Mouse (Mus musculus) c-Kit-positive CD71-positive TER-119-positive erythroid progenitor cells, embryonic 14.5 days (primary cell): ENCODE results near the gene Gpr132.
"Not testable (repeated sequence)": the region's sequence is repeated elsewhere in the genome, so short reads cannot be mapped to it uniquely, and the experiment has no call there.

Experiments
- DNase-seq: peaks from one replicate; pipeline ENCODE4 v3.0.0-alpha.2; 2013; ENCODE audit warnings: low spot score

Gpr132 gene

GRCm38 (mm10) chr12:112820401-112820999 is 47.5 kb downstream of the Gpr132 start:
- no peak for DNase-seq

DNA sequence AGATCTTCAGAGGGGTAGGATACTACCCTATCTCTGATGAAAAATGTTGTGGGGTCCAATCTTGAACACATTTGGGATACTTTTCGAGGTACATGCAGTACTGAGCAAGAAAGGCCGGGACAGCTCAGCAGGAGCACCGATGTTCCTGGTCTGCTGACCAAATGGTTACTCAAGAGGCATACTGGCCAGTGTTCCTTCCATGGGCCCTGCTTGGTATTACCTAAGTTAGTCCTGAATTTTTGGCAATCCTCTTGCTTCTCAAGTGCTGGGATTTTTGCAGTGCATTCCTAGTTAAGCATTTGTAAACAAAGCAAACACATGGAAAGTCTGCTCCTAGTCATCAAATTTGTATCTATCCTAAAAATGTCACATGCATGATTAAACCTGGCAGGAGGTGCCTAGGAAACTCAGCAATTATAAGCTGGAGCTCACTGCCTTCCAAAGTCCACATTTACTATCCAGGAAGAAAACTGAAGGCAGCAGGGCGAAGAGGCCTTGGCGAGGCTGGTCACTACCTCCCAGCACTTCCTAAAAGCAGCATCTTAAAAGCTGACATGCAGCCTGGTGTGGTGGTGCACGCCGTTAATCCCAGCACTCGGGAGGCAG is 48.9 kb downstream of the Gpr132 start:
- no peak for DNase-seq

DNA sequence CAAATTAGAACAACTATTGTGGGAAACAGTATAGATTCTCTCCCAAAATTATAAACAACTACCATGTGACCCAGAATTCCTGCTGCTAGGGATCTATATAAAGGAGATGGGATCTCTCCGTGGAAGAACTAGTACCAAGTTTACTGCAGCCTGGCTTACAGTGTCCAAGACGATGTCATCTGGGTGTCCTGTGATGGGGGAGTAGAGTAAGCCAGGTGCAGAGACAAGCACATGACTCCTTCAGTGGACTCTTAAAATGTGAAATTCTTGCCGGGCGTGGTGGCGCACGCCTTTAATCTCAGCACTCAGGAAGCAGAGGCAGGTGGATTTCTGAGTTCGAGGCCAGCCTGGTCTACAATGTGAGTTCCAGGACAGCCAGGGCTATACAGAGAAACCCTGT is 51.2 kb downstream of the Gpr132 start:
- not testable (repeated sequence) for DNase-seq

DNA sequence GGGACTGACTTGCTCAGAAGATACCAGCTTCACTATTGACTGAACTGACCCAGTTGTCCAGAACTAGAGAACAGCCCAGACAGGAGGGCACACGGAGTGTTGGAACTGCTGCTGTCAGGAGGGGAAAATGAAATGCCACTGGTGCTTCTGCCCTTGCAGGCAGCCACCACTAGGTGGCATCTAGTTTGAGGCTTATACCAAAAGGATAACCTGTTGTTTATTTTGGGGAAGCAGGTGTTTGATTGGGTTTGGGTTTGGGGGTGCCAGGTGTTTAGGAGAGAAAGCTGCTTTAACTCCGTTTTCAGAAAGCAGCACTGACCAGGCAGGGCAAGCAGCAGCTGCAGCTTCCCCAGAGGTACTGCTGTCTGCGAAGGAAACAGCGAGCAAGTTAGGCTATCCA is 51.7 kb downstream of the Gpr132 start:
- peak; percentile 36 for DNase-seq

GRCm38 (mm10) chr12:112814682-112815470 is 53.2 kb downstream of the Gpr132 start:
- no peak for DNase-seq

GRCm38 (mm10) chr12:112813370-112813769 is 54.7 kb downstream of the Gpr132 start:
- DNase-seq = no peak

DNA sequence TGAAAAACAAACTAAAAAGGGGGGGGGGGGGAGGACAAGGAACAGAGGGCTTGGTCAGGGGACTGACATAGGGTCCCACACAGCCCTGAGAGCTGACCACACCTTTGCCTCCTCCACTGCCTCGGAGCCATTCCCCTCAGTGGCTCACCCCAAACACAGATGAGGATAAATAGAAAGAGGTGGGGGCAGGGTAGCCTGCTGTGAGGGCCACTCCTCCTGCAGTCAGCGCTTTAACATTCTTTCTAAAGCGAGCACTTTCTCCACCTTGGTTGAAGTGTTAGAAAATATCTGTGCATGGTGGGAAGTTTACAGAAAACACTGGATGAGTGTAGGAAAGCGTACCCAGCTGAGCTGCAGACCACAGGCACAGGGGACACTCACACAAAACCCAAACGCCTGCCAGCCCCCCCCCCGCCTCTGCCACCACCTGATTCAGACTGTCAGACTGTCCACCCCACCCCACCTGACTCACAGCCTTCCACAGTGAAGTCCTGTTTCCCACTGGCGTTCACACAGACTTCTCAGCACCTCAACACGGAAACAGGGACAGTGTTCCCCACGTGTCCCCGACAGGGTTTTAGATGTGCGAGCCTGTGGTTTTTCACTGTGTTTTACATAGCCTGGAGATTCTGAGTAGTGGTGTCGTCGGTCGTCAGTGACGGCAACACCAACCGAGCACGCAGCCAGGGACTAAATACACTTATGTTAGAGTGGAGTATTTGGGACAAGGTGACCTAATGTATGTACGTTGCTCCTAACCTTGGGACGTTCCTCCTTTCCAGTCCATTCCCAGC is 57.7 kb downstream of the Gpr132 start:
- no peak for DNase-seq

GRCm38 (mm10) chr12:112809641-112810040 is 58.4 kb downstream of the Gpr132 start:
- no peak for DNase-seq

DNA sequence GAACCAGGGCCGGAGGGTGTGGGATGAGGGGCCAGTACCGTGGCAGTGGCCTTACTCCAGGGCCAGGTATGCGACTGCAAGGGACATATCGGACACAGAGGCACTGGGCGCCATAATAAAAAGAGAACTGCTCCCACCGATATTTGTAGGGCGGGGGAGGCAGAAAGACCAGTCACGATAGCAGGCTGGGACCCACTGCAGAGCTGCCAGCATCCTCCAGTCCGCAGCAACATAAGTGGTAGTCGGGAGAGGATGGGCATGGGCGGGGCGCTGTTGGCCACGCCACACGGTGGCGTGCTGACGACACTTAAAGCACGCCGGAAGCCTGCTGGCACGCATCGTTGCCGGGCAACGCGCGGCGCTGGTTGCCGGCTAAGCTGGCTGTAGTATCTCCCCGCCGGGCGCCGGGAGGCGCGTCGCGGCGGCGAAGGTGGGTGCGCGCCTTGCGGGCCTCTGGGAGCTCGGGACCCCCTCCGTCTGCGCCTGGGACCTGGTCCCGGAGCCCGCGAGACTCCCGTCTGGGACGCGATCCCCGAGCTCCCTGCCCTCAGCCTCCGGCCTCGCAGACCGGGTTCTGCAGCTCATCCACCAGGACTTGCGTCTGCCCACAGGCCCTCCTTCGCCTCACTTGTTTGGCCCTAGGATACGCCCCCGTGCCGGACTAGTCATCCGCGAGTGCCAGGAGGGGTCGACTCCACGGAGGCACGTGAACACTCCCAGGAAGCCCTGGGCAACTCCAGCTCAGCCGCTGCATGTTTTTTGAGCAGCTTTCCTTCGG is 59.3 kb downstream of the Gpr132 start, which contains the start of gene Clba1:
Gene Clba1, plus strand, starts transcription at position 351 of the 778 bp plus-strand sequence.
- DNase-seq = peak; percentile 86

- DNase-seq = no peak
Measured at GRCm38 (mm10) chr12:112808212-112808586, 59.8 kb downstream of the Gpr132 start.

- no peak for DNase-seq
Measured at GRCm38 (mm10) chr12:112807796-112808195, 60.2 kb downstream of the Gpr132 start.

- DNase-seq = no peak
Measured at GRCm38 (mm10) chr12:112806044-112806443, 62.0 kb downstream of the Gpr132 start.

- no peak for DNase-seq
Measured at GRCm38 (mm10) chr12:112804046-112804445, 64.0 kb downstream of the Gpr132 start.

GRCm38 (mm10) chr12:112802917-112803316 is 65.1 kb downstream of the Gpr132 start:
- no peak for DNase-seq

DNA sequence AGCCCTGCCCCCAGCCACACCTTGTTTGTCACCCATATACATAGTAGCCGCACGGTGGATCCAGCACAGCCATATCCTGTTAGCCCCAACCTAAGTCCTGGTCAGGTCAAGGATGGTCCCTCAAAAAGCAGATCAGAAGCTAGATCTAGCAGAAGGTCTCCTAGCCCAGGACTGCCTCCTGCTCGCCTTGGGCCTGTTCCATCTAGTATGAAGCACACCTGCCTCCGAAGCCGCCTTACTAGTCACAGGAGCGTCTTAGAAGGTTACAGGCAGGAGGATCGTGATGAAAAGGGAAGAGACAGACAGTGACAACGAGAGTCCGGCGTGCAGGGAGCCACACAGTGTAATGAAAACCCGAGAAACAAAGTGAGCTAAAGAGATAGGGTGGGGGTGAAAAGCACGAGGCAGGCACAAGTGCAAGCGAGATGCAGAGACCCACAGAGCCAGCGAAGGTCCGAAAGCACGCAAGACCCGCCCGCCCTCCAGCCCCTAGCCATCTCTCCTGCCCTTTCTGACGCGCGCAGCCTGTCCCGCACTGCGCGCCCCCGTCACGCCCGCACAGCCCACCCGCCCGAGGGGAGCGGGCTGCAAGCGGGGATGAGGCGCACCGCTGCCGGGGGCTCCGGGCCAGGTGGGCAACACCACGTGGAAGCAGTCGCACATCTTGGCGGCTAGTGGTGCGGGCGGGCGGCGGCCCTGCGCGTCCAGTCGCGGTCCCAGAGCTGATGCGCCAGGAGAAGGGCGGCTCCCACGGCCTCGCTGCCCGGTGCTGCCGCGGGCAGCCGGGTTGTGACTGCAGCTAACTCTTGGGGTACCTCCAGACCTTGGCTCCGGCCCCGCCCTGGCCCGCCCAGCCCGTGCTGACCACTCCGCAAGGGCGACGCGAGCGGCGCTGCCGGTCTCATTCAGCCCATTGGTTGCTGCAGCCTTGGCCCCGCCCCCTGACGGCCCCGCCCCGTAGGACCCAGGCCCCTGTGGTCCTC is 65.9 kb downstream of the Gpr132 start, which contains the start of gene Ahnak2:
Gene Ahnak2, minus strand, starts transcription at position 794 of the 983 bp plus-strand sequence.
- DNase-seq = no peak
